28 mouse cellular contexts compared by ENCODE assay signal in genomic region chr2:79244743-79245142, GRCm38 (mm10).
"Had no signal": no experiment of that assay in that cellular context is flagged by ENCODE, and none has a peak within 500 bp of the region (broad histone marks: within the 10 kb centered on the region; RNA-seq: fewer than 3 reads in every experiment).

No protein-coding gene starts in this region.

- H3K36me3 ChIP-seq: embryonic facial prominence, embryonic 10.5 days; embryonic facial prominence, embryonic 12.5 days; embryonic facial prominence, embryonic 13.5 days; embryonic facial prominence, embryonic 15.5 days; forebrain, embryonic 10.5 days; forebrain, embryonic 12.5 days; forebrain, embryonic 15.5 days had no signal

- ATAC-seq: forebrain, embryonic 13.5 days; forebrain, embryonic 14.5 days; forebrain, embryonic 15.5 days; forebrain, embryonic 16.5 days; forebrain, postnatal 0 days had no signal

- H3K4me2 ChIP-seq: embryonic facial prominence, embryonic 12.5 days; embryonic facial prominence, embryonic 13.5 days; embryonic facial prominence, embryonic 15.5 days; forebrain, embryonic 12.5 days; forebrain, embryonic 13.5 days; forebrain, embryonic 15.5 days had no signal

- H3K9me3 ChIP-seq: embryonic facial prominence, embryonic 10.5 days; embryonic facial prominence, embryonic 12.5 days; embryonic facial prominence, embryonic 13.5 days; embryonic facial prominence, embryonic 15.5 days; forebrain, embryonic 10.5 days; forebrain, embryonic 12.5 days; forebrain, embryonic 13.5 days; forebrain, embryonic 15.5 days had no signal

- H3K27ac ChIP-seq: embryonic facial prominence, embryonic 10.5 days; embryonic facial prominence, embryonic 12.5 days; embryonic facial prominence, embryonic 13.5 days; embryonic facial prominence, embryonic 15.5 days; forebrain, embryonic 10.5 days; forebrain, embryonic 12.5 days; forebrain, embryonic 13.5 days; forebrain, embryonic 15.5 days; gastrocnemius, adult 2 months had no signal

- H3K27me3 ChIP-seq: embryonic facial prominence, embryonic 12.5 days; embryonic facial prominence, embryonic 13.5 days; embryonic facial prominence, embryonic 15.5 days; forebrain, embryonic 12.5 days; forebrain, embryonic 13.5 days; forebrain, embryonic 15.5 days had no signal

- H3K4me1 ChIP-seq: embryonic facial prominence, embryonic 12.5 days; forebrain, embryonic 15.5 days had no signal

- DNase-seq: cerebellum, adult 18-20 months; cerebellum, adult 2 months; cerebellum, adult 8-10 months; cerebellum, adult 9-10 months; cerebellum, adult 9-11 months; cerebellum, postnatal 10 days; cerebellum, postnatal 14 days; cerebellum, postnatal 25 days; cerebellum, postnatal 36 days; embryo, embryonic 11 days; forebrain, postnatal 0 days; gastrocnemius, adult 2 months; gastrocnemius, postnatal 10 days; gastrocnemius, postnatal 14 days; gastrocnemius, postnatal 25 days; gastrocnemius, postnatal 36 days; heart, adult 11 months had no signal

- H3K4me3 ChIP-seq: embryonic facial prominence, embryonic 10.5 days; embryonic facial prominence, embryonic 12.5 days; embryonic facial prominence, embryonic 13.5 days; embryonic facial prominence, embryonic 15.5 days; erythroblast, embryonic 14.5 days; forebrain, embryonic 10.5 days; forebrain, embryonic 12.5 days; forebrain, embryonic 13.5 days; forebrain, embryonic 15.5 days; gastrocnemius, adult 2 months had no signal

- H3K9ac ChIP-seq: embryonic facial prominence, embryonic 12.5 days; embryonic facial prominence, embryonic 13.5 days; embryonic facial prominence, embryonic 15.5 days; forebrain, embryonic 12.5 days; forebrain, embryonic 13.5 days; forebrain, embryonic 15.5 days; forebrain, postnatal 0 days had no signal
